Mouse (Mus musculus) left cerebral cortex, adult 8-10 months (tissue): ENCODE measurements around the gene Gm10135. TPM values are rescaled to one million over a fixed set of nuclear protein-coding genes. Genes with fewer than 3 reads are reported as not detected.
"Not testable (repeated sequence)": the region's sequence is repeated elsewhere in the genome, so short reads cannot be mapped to it uniquely, and the experiment has no call there.

Experiments used
- DNase-seq, 2 experiments: peaks; one replicate each; pipeline ENCODE4 v3.0.0; 2022; ENCODE audit warnings: low spot score in 2 of 2
- total RNA-seq, 4 experiments: library from RNA; stranded (reverse); gene quantifications; 2 replicates each; pipeline ENCODE4 v1.2.4; 2022

Gene Gm10135
- total RNA-seq, 4 experiments from 2014 or later, result not detected

- DNase-seq, result no peak
Measured at GRCm38 (mm10) chr5:72965706-72966105, 8.8 kb downstream of the Gm10135 start.

GRCm38 (mm10) chr5:72960096-72960495, 14.4 kb downstream of the Gm10135 start:
- no peak for DNase-seq

GRCm38 (mm10) chr5:72957281-72957680, 17.2 kb downstream of the Gm10135 start:
- no peak for DNase-seq

- DNase-seq, result no peak
Measured at GRCm38 (mm10) chr5:72953996-72954604, 20.4 kb downstream of the Gm10135 start.

- DNase-seq, result no peak
Measured at GRCm38 (mm10) chr5:72950252-72950651, 24.2 kb downstream of the Gm10135 start.

GRCm38 (mm10) chr5:72948136-72948535, 26.4 kb downstream of the Gm10135 start:
- no peak for DNase-seq

- DNase-seq, result no peak
Measured at GRCm38 (mm10) chr5:72940906-72941432, 33.5 kb downstream of the Gm10135 start.

- no peak for DNase-seq
Measured at GRCm38 (mm10) chr5:72939311-72939710, 35.2 kb downstream of the Gm10135 start.

- DNase-seq, result not testable (repeated sequence)
Measured at GRCm38 (mm10) chr5:72938421-72938820, 36.1 kb downstream of the Gm10135 start.

GRCm38 (mm10) chr5:72933026-72933675, 41.4 kb downstream of the Gm10135 start:
- DNase-seq, result no peak

- no peak for DNase-seq
Measured at GRCm38 (mm10) chr5:72927074-72927473, 47.4 kb downstream of the Gm10135 start.

GRCm38 (mm10) chr5:72922796-72923195, 51.7 kb downstream of the Gm10135 start:
- no peak for DNase-seq

- DNase-seq, result no peak
Measured at GRCm38 (mm10) chr5:72921171-72921570, 53.3 kb downstream of the Gm10135 start.

GRCm38 (mm10) chr5:72920416-72920815, 54.1 kb downstream of the Gm10135 start:
- no peak for DNase-seq

- no peak for DNase-seq
Measured at GRCm38 (mm10) chr5:72916851-72917250, 57.7 kb downstream of the Gm10135 start.

GRCm38 (mm10) chr5:72916048-72916447, 58.5 kb downstream of the Gm10135 start:
- DNase-seq, result no peak

Other genes starting within 250 kb of the Gm10135 start
- under 1 TPM in 3 of 4 experiments, not detected in 1; 0.17 to 0.58 (median 0.34) TPM for gene Txk, start 221.9 kb downstream of the Gm10135 start, total RNA-seq
- gene Tec, start 106.2 kb downstream of the Gm10135 start, total RNA-seq, result 1 to 10 TPM; 2.4 to 6.6 (median 3.9) TPM
- gene Slain2, start 60.4 kb downstream of the Gm10135 start, total RNA-seq, result 10 to 100 TPM; 22.9 to 30.2 (median 24.6) TPM
- 1 to 10 TPM; 4.0 to 5.2 (median 4.6) TPM for gene Slc10a4, start 32.2 kb upstream of the Gm10135 start, total RNA-seq